Mouse (Mus musculus) kidney, embryonic 14.5 days (tissue): ENCODE data around the gene Fam83g. TPM values are rescaled to one million over a fixed set of nuclear protein-coding genes. Genes with fewer than 3 reads are reported as not detected.

ENCODE experiments used
- ATAC-seq: fragments of 200-750 bp; cut with Nextera tagmentation; 2 replicates; pipeline ENCODE4 v1.8.0; 2017; ENCODE audit warnings: moderate number of reproducible peaks, mild to moderate bottlenecking, moderate TSS enrichment, moderate library complexity; ENCODE audit not compliant: low FRiP score, low TSS enrichment
- H3K27ac ChIP-seq: fragments of 300-500 bp; sonication (generic); 2 replicates; pipeline ENCODE4 v1.5.1; 2014; ENCODE audit warnings: low read depth, mild to moderate bottlenecking, low read length, moderate library complexity, mixed read lengths
- H3K27me3 ChIP-seq: fragments of 300-500 bp; sonication (generic); 2 replicates; pipeline ENCODE4 v1.6.1; 2014; ENCODE audit warnings: mild to moderate bottlenecking, low read length; ENCODE audit not compliant: control insufficient read depth, insufficient read depth
- H3K36me3 ChIP-seq: fragments of 300-500 bp; sonication (generic); 2 replicates; pipeline ENCODE4 v1.6.1; 2014; ENCODE audit warnings: low read length, mixed read lengths; ENCODE audit not compliant: control insufficient read depth, insufficient read depth
- H3K4me1 ChIP-seq: fragments of 300-500 bp; sonication (generic); 2 replicates; pipeline ENCODE4 v1.6.1; 2014; ENCODE audit warnings: low read length, mixed read lengths; ENCODE audit not compliant: control insufficient read depth, insufficient read depth
- H3K4me2 ChIP-seq: fragments of 300-500 bp; sonication (generic); replicated peaks from 2 replicates; pipeline ENCODE4 v1.6.1; 2014; ENCODE audit warnings: low read depth, mild to moderate bottlenecking, low read length
- H3K4me3 ChIP-seq: fragments of 300-500 bp; sonication (generic); 2 replicates; pipeline ENCODE4 v1.5.1; 2014; ENCODE audit warnings: mild to moderate bottlenecking, low read length
- H3K9ac ChIP-seq: fragments of 300-500 bp; sonication (generic); 2 replicates; pipeline ENCODE4 v1.6.1; 2014; ENCODE audit warnings: low read depth, mild to moderate bottlenecking, low read length, moderate library complexity
- H3K9me3 ChIP-seq: fragments of 300-500 bp; sonication (generic); 2 replicates; pipeline ENCODE4 v1.6.1; 2016; ENCODE audit warnings: low read length; ENCODE audit not compliant: control insufficient read depth
- WGBS: fragments of 180-500 bp; shearing (Covaris S2); extraction: QIAGEN DNeasy Blood & Tissue Kit; methylation state at CpG from one replicate; pipeline ENCODE4 v1.1.7; 2014; 5-methylcytosine and 5-hydroxymethylcytosine counted together
- polyA plus RNA-seq: library from polyadenylated mRNA; unstranded; fragments of >200 nt; fragmentation: Nextera tagmentation; extraction: Ambion mirVana; gene quantifications from 2 replicates; pipeline ENCODE4 v1.2.1, GENCODE M21; 2014

The Fam83g gene
- polyA plus RNA-seq, 1 experiment from 2014 or later = 1.9 TPM

- no peak overlapping the region for H3K27ac ChIP-seq
- no peak overlapping the region for H3K9ac ChIP-seq
- 89% methylated on average over 1 of the region's 1 CpGs for WGBS
- no peaks in the 10 kb centered on the region for H3K4me1 ChIP-seq
- H3K27me3 ChIP-seq = no peaks in the 10 kb centered on the region
- H3K9me3 ChIP-seq = no peaks in the 10 kb centered on the region
- no peak overlapping the region for H3K4me2 ChIP-seq
- H3K4me3 ChIP-seq = no peak overlapping the region
- ATAC-seq = no peak
- H3K36me3 ChIP-seq = peaks cover 79% of the 10 kb centered on the region
Observed at GRCm38 (mm10) chr11:61737290-61737689, 53.4 kb downstream of the Fam83g start.

DNA sequence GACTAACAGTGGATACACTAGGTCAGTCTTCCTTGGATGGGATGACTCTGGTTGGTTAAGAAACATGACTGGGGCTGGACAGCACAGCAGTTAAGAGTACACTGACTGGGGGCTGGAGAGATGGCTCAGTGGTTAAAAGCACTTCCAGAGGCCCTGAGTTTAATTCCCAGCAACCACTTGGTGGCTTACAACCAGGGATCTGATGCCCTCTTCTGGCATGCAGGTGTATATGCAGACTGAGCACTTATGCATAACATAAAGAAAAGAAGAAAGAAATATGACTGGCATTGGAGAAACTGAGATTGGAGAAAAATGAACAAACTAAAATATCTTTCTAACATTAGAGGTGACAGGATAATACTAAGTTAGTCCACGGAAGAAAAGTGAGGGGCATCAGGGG, 56.6 kb downstream of the Fam83g start:
- H3K27ac ChIP-seq = no peak overlapping the region
- no peak overlapping the region for H3K9ac ChIP-seq
- H3K36me3 ChIP-seq = peaks cover 73% of the 10 kb centered on the region
- no peaks in the 10 kb centered on the region for H3K4me1 ChIP-seq
- H3K27me3 ChIP-seq = no peaks in the 10 kb centered on the region
- ATAC-seq = no peak
- H3K4me2 ChIP-seq = no peak overlapping the region
- H3K9me3 ChIP-seq = no peaks in the 10 kb centered on the region
- no peak overlapping the region for H3K4me3 ChIP-seq
- WGBS = 100% methylated on average over 1 of the region's 1 CpGs

- Histone ChIP-seq H3K27me3 (no peaks in the 10 kb centered on the region), H3K9ac (no peak overlapping the region), H3K4me1 (no peaks in the 10 kb centered on the region), H3K27ac (no peak overlapping the region), H3K36me3 (peaks cover 71% of the 10 kb centered on the region), H3K9me3 (no peaks in the 10 kb centered on the region), H3K4me3 (no peak overlapping the region), H3K4me2 (no peak overlapping the region)
- 86% methylated on average over 3 of the region's 3 CpGs for WGBS
- ATAC-seq = no peak
Observed at GRCm38 (mm10) chr11:61743768-61744167, 59.9 kb downstream of the Fam83g start.

- Histone ChIP-seq H3K4me2 (no peak overlapping the region), H3K36me3 (peaks cover 69% of the 10 kb centered on the region), H3K9ac (no peak overlapping the region), H3K4me1 (no peaks in the 10 kb centered on the region), H3K27ac (no peak overlapping the region), H3K4me3 (no peak overlapping the region), H3K27me3 (no peaks in the 10 kb centered on the region), H3K9me3 (no peaks in the 10 kb centered on the region)
- WGBS = 78% methylated on average over 3 of the region's 3 CpGs
- ATAC-seq = no peak
Observed at GRCm38 (mm10) chr11:61744460-61744859, 60.6 kb downstream of the Fam83g start.

DNA sequence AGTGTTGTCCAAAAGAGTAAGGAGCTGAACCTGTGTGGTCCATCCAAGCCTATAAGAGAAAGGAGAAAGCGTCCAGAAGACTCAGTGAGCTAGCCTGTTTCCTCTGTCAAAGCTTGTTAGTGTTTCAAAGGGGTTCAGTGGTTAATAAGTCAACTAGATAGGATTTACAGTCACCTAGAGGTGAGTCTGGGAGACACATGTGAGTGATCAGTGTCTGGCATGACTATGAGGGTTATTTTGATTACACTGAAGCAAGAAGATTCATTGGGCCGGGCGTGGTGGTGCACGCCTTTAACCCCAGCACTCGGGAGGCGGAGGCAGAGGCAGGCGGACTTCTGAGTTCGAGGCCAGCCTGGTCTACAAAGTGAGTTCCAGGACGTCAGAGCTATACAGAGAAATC, 61.9 kb downstream of the Fam83g start:
- 90% methylated on average over 9 of the region's 9 CpGs for WGBS
- ATAC-seq = no peak

DNA sequence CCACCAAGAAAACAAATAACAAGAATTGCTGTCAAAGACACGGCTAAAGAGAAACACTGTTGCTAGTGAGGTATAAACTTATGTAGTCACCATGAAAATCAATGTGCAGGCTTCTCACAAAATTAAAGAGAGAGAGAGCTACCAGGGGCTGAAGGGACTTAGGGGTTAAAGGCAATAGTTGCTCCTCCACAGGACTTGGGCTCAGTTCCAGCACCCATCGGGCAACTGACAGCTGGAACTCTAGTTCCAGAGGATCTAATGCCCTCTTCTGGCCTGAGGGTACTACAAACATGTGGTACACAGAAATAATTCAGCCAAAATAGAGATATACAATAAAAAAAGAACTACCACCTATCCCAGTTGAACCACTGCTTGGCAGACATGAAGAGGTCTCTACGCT, 63.3 kb downstream of the Fam83g start:
- Histone ChIP-seq H3K27me3 (no peaks in the 10 kb centered on the region), H3K4me1 (no peaks in the 10 kb centered on the region), H3K4me3 (no peak overlapping the region), H3K9ac (no peak overlapping the region), H3K36me3 (peaks cover 67% of the 10 kb centered on the region), H3K9me3 (no peaks in the 10 kb centered on the region), H3K27ac (no peak overlapping the region), H3K4me2 (no peak overlapping the region)
- ATAC-seq = no peak
- WGBS = 67% methylated on average over 3 of the region's 3 CpGs

More for the DNA sequence above, 61.9 kb downstream of the Fam83g start:
- Histone ChIP-seq H3K4me3 (no peak overlapping the region), H3K9me3 (no peaks in the 10 kb centered on the region), H3K36me3 (peaks cover 64% of the 10 kb centered on the region), H3K4me2 (no peak overlapping the region), H3K27me3 (no peaks in the 10 kb centered on the region), H3K9ac (no peak overlapping the region), H3K4me1 (no peaks in the 10 kb centered on the region), H3K27ac (no peak overlapping the region)

GRCm38 (mm10) chr11:61751612-61752011, 67.7 kb downstream of the Fam83g start:
- 86% methylated on average over 5 of the region's 5 CpGs for WGBS
- no peaks in the 10 kb centered on the region for H3K9me3 ChIP-seq
- ATAC-seq = no peak

GRCm38 (mm10) chr11:61757151-61757550, 73.3 kb downstream of the Fam83g start:
- 89% methylated on average over 2 of the region's 2 CpGs for WGBS
- Histone ChIP-seq H3K36me3 (peaks cover 35% of the 10 kb centered on the region), H3K4me3 (no peak overlapping the region), H3K4me1 (peaks cover 6% of the 10 kb centered on the region; the same call in 1 of the 2 replicates), H3K9ac (no peak overlapping the region), H3K9me3 (no peaks in the 10 kb centered on the region), H3K4me2 (no peak overlapping the region), H3K27ac (no peak overlapping the region), H3K27me3 (no peaks in the 10 kb centered on the region)
- ATAC-seq = no peak

More at GRCm38 (mm10) chr11:61751612-61752011, 67.7 kb downstream of the Fam83g start:
- H3K36me3 ChIP-seq = peaks cover 71% of the 10 kb centered on the region
- no peak overlapping the region for H3K9ac ChIP-seq
- H3K27ac ChIP-seq = no peak overlapping the region
- no peak overlapping the region for H3K4me3 ChIP-seq
- no peaks in the 10 kb centered on the region for H3K4me1 ChIP-seq
- no peak overlapping the region for H3K4me2 ChIP-seq
- H3K27me3 ChIP-seq = no peaks in the 10 kb centered on the region
